Mouse (Mus musculus): ENCODE data around the gene Cpt1c.

DNA sequence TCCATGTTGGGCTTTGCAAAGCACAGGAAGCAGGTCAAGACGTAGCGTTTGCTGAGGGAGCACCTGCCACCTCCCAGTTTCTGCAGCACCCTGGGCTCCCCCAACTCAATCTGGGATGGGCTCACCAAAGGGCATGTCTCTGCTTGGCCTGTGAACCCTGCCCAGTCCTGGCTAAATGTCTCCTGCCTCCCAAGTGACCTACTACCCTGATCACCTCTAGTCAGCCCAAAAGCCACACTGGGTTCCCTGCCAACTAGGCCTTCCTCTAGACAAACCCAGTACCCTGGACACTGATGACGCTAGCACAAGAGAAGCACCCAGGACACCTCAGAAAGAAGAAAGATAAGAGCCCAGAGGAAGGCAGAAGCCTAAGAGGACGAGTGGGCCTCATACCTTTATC, 38.2 kb upstream of the Cpt1c start:
- TF ChIP-seq POLR2A (IDR thresholded peaks at IDR 0.05; ENCODE audit: insufficient read depth, low read length) (no peak), CTCF (IDR thresholded peaks at IDR 0.05; ENCODE audit: low read depth, low read length) (no peak), EP300 (IDR thresholded peaks at IDR 0.05; ENCODE audit: insufficient read depth, low read depth, low read length) (no peak)
